Mouse (Mus musculus) hindbrain, postnatal 0 days (tissue): ENCODE measurements around the gene Prcd. TPM values are rescaled to one million over a fixed set of nuclear protein-coding genes. Genes with fewer than 3 reads are reported as not detected.
A peak's percentile ranks its signal among the peaks of the same experiment; 100 is the strongest.

Source experiments
- ATAC-seq: fragments of 200-750 bp; cut with Nextera tagmentation; 2 replicates; pipeline ENCODE4 v1.8.0; 2017; ENCODE audit warnings: mild to moderate bottlenecking, moderate TSS enrichment, moderate library complexity
- DNase-seq: peaks from one replicate; pipeline ENCODE4 v3.0.0-alpha.2; 2015; ENCODE audit warnings: low spot score
- H3K27ac ChIP-seq: fragments of 300-500 bp; sonication (generic); 2 replicates; pipeline ENCODE4 v1.5.1; 2014; ENCODE audit warnings: mild to moderate bottlenecking
- H3K27me3 ChIP-seq: fragments of 300-500 bp; sonication (generic); 2 replicates; pipeline ENCODE4 v1.6.1; 2014; ENCODE audit warnings: low read length, mixed read lengths; ENCODE audit not compliant: insufficient read depth
- H3K36me3 ChIP-seq: fragments of 300-500 bp; sonication (generic); 2 replicates; pipeline ENCODE4 v1.6.1; 2014; ENCODE audit warnings: low read length, mixed read lengths; ENCODE audit not compliant: insufficient read depth
- H3K4me1 ChIP-seq: fragments of 300-500 bp; sonication (generic); 2 replicates; pipeline ENCODE4 v1.6.1; 2014; ENCODE audit warnings: antibody characterized with exemption, low read length, mixed read lengths; ENCODE audit not compliant: insufficient read depth
- H3K4me2 ChIP-seq: fragments of 300-500 bp; sonication (generic); 2 replicates; pipeline ENCODE4 v1.6.1; 2014; ENCODE audit warnings: low read depth, mild to moderate bottlenecking, low read length, moderate library complexity, mixed read lengths
- H3K4me3 ChIP-seq: fragments of 300-500 bp; sonication (generic); 2 replicates; pipeline ENCODE4 v1.5.1; 2014; ENCODE audit warnings: low read length
- H3K9ac ChIP-seq: fragments of 300-500 bp; sonication (generic); replicated peaks from 2 replicates; pipeline ENCODE4 v1.6.1; 2014; ENCODE audit warnings: mild to moderate bottlenecking, low read length, moderate library complexity, mixed read lengths
- H3K9me3 ChIP-seq: fragments of 300-500 bp; sonication (generic); 2 replicates; pipeline ENCODE4 v1.6.1; 2016; ENCODE audit warnings: low read length, mixed read lengths
- CTCF ChIP-seq: IDR thresholded peaks from 2 replicates; pipeline ENCODE4 v1.5.1; 2016; ENCODE audit warnings: antibody characterized with exemption, control low read depth, low read depth
- WGBS: fragments of 180-500 bp; shearing (Covaris S2); extraction: QIAGEN DNeasy Blood & Tissue Kit; methylation state at CpG from one replicate; pipeline ENCODE4 v1.1.7; 2014; 5-methylcytosine and 5-hydroxymethylcytosine counted together
- polyA plus RNA-seq: library from polyadenylated mRNA; unstranded; fragments of >200 nt; fragmentation: Nextera tagmentation; extraction: Ambion mirVana; gene quantifications from 2 replicates; pipeline ENCODE4 v1.2.1, GENCODE M21; 2015
- total RNA-seq: library from RNA; depleted of rRNA; stranded (reverse); fragments of >200 nt; gene quantifications from 2 replicates; pipeline ENCODE4 v1.2.3, GENCODE M21; 2014

Gene Prcd
- total and polyA plus RNA-seq, 2 experiments from 2014 or later = 1.2 to 5.3 TPM

- TF ChIP-seq CTCF = peak; percentile 69
- no peak overlapping the region for H3K4me2 ChIP-seq
- peaks cover 7% of the 10 kb centered on the region; the same call in 1 of the 2 replicates for H3K27me3 ChIP-seq
- no peak overlapping the region for H3K4me3 ChIP-seq
- no peaks in the 10 kb centered on the region for H3K36me3 ChIP-seq
- ATAC-seq (no peak), DNase-seq (no peak)
- no peaks in the 10 kb centered on the region for H3K9me3 ChIP-seq
- WGBS = 77% methylated on average over 17 of the region's 17 CpGs
- no peak overlapping the region for H3K27ac ChIP-seq
- peaks cover 24% of the 10 kb centered on the region for H3K4me1 ChIP-seq
- H3K9ac ChIP-seq = no peak overlapping the region
Observed at GRCm38 (mm10) chr11:116625081-116626000, 28.0 kb upstream of the Prcd start.

DNA sequence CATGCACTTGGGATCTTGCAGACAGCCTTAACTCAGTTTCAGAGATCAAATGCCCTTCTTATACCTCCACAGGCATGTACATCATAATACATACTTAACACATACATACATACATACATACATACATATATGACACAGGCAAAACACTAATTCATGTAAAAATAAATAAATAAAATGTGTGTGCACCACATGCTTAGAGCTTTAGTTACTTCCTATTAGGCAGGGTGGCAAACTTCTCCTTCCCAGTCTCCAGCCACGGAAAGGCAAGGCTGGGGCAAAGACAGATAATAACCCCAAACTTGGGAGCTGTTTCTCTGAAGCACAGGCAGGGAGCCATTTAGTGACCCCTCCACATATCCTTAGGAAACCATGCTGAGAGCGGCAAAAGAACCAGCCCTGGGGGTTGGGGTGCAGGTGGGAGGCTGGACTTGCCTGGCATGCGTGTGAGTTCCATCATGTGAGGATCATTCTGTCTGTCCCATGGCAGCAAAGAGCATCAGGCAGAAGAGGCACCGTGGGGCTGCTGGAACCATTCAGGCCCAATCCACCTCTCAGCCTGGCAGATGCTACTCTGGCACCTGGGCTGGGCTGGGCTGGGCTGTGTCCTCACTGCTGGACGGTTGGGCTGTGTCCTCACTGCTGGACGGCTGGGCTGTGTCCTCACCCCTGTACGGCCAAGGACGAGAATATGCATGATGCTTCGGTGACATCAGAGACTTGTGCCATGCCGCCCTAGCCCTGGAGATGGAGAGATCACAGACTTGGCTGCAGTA, 26.8 kb upstream of the Prcd start, which contains the start of gene Rhbdf2:
Gene Rhbdf2, minus strand, starts transcription at position 721 of the 773 bp plus-strand sequence.
- Histone ChIP-seq H3K4me1 (peaks cover 18% of the 10 kb centered on the region; the same call in 1 of the 2 replicates), H3K9ac (no peak within 1 kb of the TSS), H3K27ac (no peak within 1 kb of the TSS), H3K36me3 (no peaks in the 10 kb centered on the region), H3K27me3 (peaks cover 7% of the 10 kb centered on the region; the same call in 1 of the 2 replicates), H3K4me3 (no peak within 1 kb of the TSS), H3K9me3 (no peaks in the 10 kb centered on the region), H3K4me2 (no peak within 1 kb of the TSS)
- TF ChIP-seq CTCF = no peak
- WGBS = 73% methylated on average over 10 of the region's 10 CpGs
- DNase-seq (no peak), ATAC-seq (no peak)

GRCm38 (mm10) chr11:116627072-116628020, 26.0 kb upstream of the Prcd start:
- Histone ChIP-seq H3K4me1 (peaks cover 10% of the 10 kb centered on the region; the same call in 1 of the 2 replicates), H3K9ac (no peak overlapping the region), H3K4me3 (no peak overlapping the region), H3K27me3 (peaks cover 7% of the 10 kb centered on the region; the same call in 1 of the 2 replicates), H3K36me3 (no peaks in the 10 kb centered on the region), H3K9me3 (no peaks in the 10 kb centered on the region), H3K4me2 (no peak overlapping the region), H3K27ac (no peak overlapping the region)
- 44% methylated on average over 10 of the region's 10 CpGs for WGBS
- peak; percentile 46 for DNase-seq
- ATAC-seq = no peak
- TF ChIP-seq CTCF = peak; percentile 50

DNA sequence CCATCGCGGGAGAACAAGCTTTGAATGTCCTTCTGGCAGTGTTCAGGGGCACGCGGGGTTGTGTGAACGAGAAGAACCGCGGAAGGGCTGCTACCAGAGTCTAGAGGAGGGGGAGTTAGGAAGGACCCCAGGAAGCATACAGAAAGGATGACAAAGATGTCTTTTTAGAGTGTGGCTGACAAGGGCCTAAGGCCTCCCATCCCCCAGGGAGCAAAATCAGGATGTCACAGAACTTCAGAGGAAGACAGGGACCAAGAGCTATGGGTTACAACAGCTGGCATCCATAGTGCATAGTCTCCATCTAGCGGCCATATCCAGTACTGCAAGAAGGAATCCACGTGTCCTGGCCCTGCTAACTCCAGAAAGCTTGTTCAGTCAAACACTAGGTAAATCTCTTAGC, 24.6 kb upstream of the Prcd start:
- no peak overlapping the region for H3K4me3 ChIP-seq
- H3K27ac ChIP-seq = no peak overlapping the region
- no peak overlapping the region for H3K9ac ChIP-seq
- no peaks in the 10 kb centered on the region for H3K36me3 ChIP-seq
- peak; percentile 93 for DNase-seq
- peak; percentile 99 for TF ChIP-seq CTCF
- peak; percentile 75 for ATAC-seq
- peaks cover 7% of the 10 kb centered on the region; the same call in 1 of the 2 replicates for H3K27me3 ChIP-seq
- peaks cover 8% of the 10 kb centered on the region; the same call in 1 of the 2 replicates for H3K4me1 ChIP-seq
- WGBS = 53% methylated on average over 9 of the region's 9 CpGs
- H3K9me3 ChIP-seq = no peaks in the 10 kb centered on the region
- H3K4me2 ChIP-seq = no peak overlapping the region

DNA sequence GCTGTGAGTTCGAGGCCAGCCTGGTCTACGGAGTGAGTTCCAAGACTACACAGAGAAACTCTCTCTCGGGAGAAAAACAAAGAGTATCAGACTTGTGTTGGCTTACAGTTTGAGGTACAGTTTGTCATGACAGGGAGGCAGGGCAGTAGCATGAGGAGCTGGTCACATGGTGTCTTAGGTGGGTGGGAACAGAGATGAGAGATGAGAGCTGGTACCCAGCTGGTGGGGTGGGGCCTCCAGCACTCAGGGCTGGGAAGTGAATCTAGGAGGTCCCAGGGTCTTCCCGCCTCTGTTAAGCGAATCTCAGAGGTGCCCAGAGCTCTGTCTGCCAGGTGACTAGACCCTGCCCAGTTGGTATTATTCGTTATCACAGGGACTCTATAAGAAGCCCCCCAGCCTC, 23.9 kb upstream of the Prcd start:
- no peak overlapping the region for H3K4me3 ChIP-seq
- no peak overlapping the region for H3K4me2 ChIP-seq
- H3K27ac ChIP-seq = no peak overlapping the region
- no peak for TF ChIP-seq CTCF
- H3K9me3 ChIP-seq = no peaks in the 10 kb centered on the region
- DNase-seq (no peak), ATAC-seq (no peak)
- 82% methylated on average over 6 of the region's 6 CpGs for WGBS
- no peak overlapping the region for H3K9ac ChIP-seq
- peaks cover 2% of the 10 kb centered on the region; the same call in 1 of the 2 replicates for H3K4me1 ChIP-seq
- H3K27me3 ChIP-seq = peaks cover 7% of the 10 kb centered on the region; the same call in 1 of the 2 replicates
- H3K36me3 ChIP-seq = no peaks in the 10 kb centered on the region
